Mouse (Mus musculus) stomach, postnatal 0 days (tissue): ENCODE measurements around the gene Coro6. TPM values are rescaled to one million over a fixed set of nuclear protein-coding genes. Genes with fewer than 3 reads are reported as not detected.
A peak's percentile ranks its signal among the peaks of the same experiment; 100 is the strongest.

Source experiments
- ATAC-seq: fragments of 200-750 bp; cut with Nextera tagmentation; 2 replicates; pipeline ENCODE4 v1.8.0; 2017; ENCODE audit not compliant: low FRiP score, low TSS enrichment
- DNase-seq: peaks from one replicate; pipeline ENCODE4 v3.0.0-alpha.2; 2016; ENCODE audit warnings: low spot score
- H3K27ac ChIP-seq: fragments of 300-500 bp; sonication (generic); replicated peaks from 2 replicates; pipeline ENCODE4 v1.5.1; 2014; ENCODE audit warnings: mild to moderate bottlenecking, control low read depth
- H3K27me3 ChIP-seq: fragments of 300-500 bp; sonication (generic); 2 replicates; pipeline ENCODE4 v1.6.1; 2014; ENCODE audit warnings: low read length; ENCODE audit not compliant: control insufficient read depth, insufficient read depth
- H3K36me3 ChIP-seq: fragments of 300-500 bp; sonication (generic); 2 replicates; pipeline ENCODE4 v1.6.1; 2014; ENCODE audit warnings: low read length, mixed read lengths; ENCODE audit not compliant: control insufficient read depth, insufficient read depth
- H3K4me1 ChIP-seq: fragments of 300-500 bp; sonication (generic); replicated peaks from 2 replicates; pipeline ENCODE4 v1.6.1; 2014; ENCODE audit warnings: antibody characterized with exemption; ENCODE audit not compliant: control insufficient read depth, insufficient read depth
- H3K4me2 ChIP-seq: fragments of 300-500 bp; sonication (generic); replicated peaks from 2 replicates; pipeline ENCODE4 v1.6.1; 2014; ENCODE audit warnings: low read depth, mild to moderate bottlenecking, control low read depth, moderate library complexity
- H3K4me3 ChIP-seq: fragments of 300-500 bp; sonication (generic); 2 replicates; pipeline ENCODE4 v1.5.1; 2014; ENCODE audit warnings: low read depth, low read length, control low read depth
- H3K9ac ChIP-seq: fragments of 300-500 bp; sonication (generic); 2 replicates; pipeline ENCODE4 v1.6.1; 2014; ENCODE audit warnings: mild to moderate bottlenecking, low read length, control low read depth, mixed read lengths
- H3K9me3 ChIP-seq: fragments of 300-500 bp; sonication (generic); 2 replicates; pipeline ENCODE4 v1.6.1; 2016; ENCODE audit warnings: low read length; ENCODE audit not compliant: control insufficient read depth
- CTCF ChIP-seq: IDR thresholded peaks from 2 replicates; pipeline ENCODE4 v1.5.1; 2016; ENCODE audit warnings: antibody characterized with exemption, low read depth, mild to moderate bottlenecking, moderate library complexity
- EP300 ChIP-seq: optimal IDR thresholded peaks from 2 replicates; pipeline ENCODE3; 2016; ENCODE audit warnings: antibody characterized with exemption
- WGBS: fragments of 180-500 bp; shearing (Covaris S2); extraction: QIAGEN DNeasy Blood & Tissue Kit; methylation state at CpG from one replicate; pipeline ENCODE4 v1.1.7; 2014; 5-methylcytosine and 5-hydroxymethylcytosine counted together
- polyA plus RNA-seq: library from polyadenylated mRNA; unstranded; fragments of >200 nt; fragmentation: Nextera tagmentation; extraction: Ambion mirVana; gene quantifications from 2 replicates; pipeline ENCODE4 v1.2.1, GENCODE M21; 2015

The Coro6 gene
- polyA plus RNA-seq, 1 experiment from 2014 or later, result 0.11 TPM

- no peaks in the 10 kb centered on the region for H3K36me3 ChIP-seq
- H3K9ac ChIP-seq, result peak overlapping the region; percentile 76
- no peaks in the 10 kb centered on the region for H3K9me3 ChIP-seq
- H3K4me1 ChIP-seq, result peaks cover 13% of the 10 kb centered on the region
- DNase-seq, result peak; percentile 39
- no peak for ATAC-seq
- no peak for TF ChIP-seq EP300
- no peak for TF ChIP-seq CTCF
- peak overlapping the region; percentile 97 for H3K4me2 ChIP-seq
- WGBS, result 8% methylated on average over 34 of the region's 55 CpGs
- H3K4me3 ChIP-seq, result peak overlapping the region; percentile 77
- no peaks in the 10 kb centered on the region for H3K27me3 ChIP-seq
- H3K27ac ChIP-seq, result no peak overlapping the region
Observed at GRCm38 (mm10) chr11:77488771-77489581, 26.8 kb downstream of the Coro6 start.

- Histone ChIP-seq H3K9ac (peak within 1 kb of the TSS; percentile 76), H3K4me3 (peak within 1 kb of the TSS; percentile 77), H3K36me3 (no peaks in the 10 kb centered on the region), H3K4me2 (peak within 1 kb of the TSS; percentile 97), H3K27me3 (no peaks in the 10 kb centered on the region), H3K27ac (peak within 1 kb of the TSS; percentile 95), H3K9me3 (no peaks in the 10 kb centered on the region), H3K4me1 (peaks cover 19% of the 10 kb centered on the region)
- WGBS, result under 1% methylated on average over 54 of the region's 87 CpGs
- TF ChIP-seq CTCF, result no peak
- TF ChIP-seq EP300, result no peak
- DNase-seq, result peak; percentile 70
- no peak for ATAC-seq
Observed at GRCm38 (mm10) chr11:77489591-77490235, 27.5 kb downstream of the Coro6 start, which contains the start of gene Ankrd13b. Ankrd13b (minus strand) TSS chr11:77489678.

- H3K36me3 ChIP-seq, result no peaks in the 10 kb centered on the region
- H3K9me3 ChIP-seq, result no peaks in the 10 kb centered on the region
- no peak overlapping the region for H3K4me3 ChIP-seq
- H3K4me2 ChIP-seq, result peak overlapping the region; percentile 91; the same call in 1 of the 2 replicates
- peaks cover 19% of the 10 kb centered on the region for H3K4me1 ChIP-seq
- H3K27ac ChIP-seq, result peak overlapping the region; percentile 95
- 68% methylated on average over 6 of the region's 6 CpGs for WGBS
- 0 out of 2 replicates have a peak overlapping the region, but pooled peaks have one; percentile 9 for H3K9ac ChIP-seq
- DNase-seq, result no peak
- TF ChIP-seq CTCF (no peak), EP300 (no peak)
- ATAC-seq, result no peak
- H3K27me3 ChIP-seq, result no peaks in the 10 kb centered on the region
Observed at GRCm38 (mm10) chr11:77490451-77490850, 28.2 kb downstream of the Coro6 start.

GRCm38 (mm10) chr11:77491123-77491501, 28.9 kb downstream of the Coro6 start:
- Histone ChIP-seq H3K4me3 (peak overlapping the region; percentile 53), H3K27ac (peak overlapping the region; percentile 95), H3K27me3 (no peaks in the 10 kb centered on the region), H3K4me1 (peaks cover 19% of the 10 kb centered on the region), H3K4me2 (peak overlapping the region; percentile 91), H3K9me3 (no peaks in the 10 kb centered on the region), H3K36me3 (no peaks in the 10 kb centered on the region), H3K9ac (no peak overlapping the region)
- peak; percentile 76 for ATAC-seq
- peak; percentile 94 for DNase-seq
- 0% methylated on average over 13 of the region's 13 CpGs for WGBS
- TF ChIP-seq EP300 (peak; percentile 26), CTCF (peak; percentile 99)

DNA sequence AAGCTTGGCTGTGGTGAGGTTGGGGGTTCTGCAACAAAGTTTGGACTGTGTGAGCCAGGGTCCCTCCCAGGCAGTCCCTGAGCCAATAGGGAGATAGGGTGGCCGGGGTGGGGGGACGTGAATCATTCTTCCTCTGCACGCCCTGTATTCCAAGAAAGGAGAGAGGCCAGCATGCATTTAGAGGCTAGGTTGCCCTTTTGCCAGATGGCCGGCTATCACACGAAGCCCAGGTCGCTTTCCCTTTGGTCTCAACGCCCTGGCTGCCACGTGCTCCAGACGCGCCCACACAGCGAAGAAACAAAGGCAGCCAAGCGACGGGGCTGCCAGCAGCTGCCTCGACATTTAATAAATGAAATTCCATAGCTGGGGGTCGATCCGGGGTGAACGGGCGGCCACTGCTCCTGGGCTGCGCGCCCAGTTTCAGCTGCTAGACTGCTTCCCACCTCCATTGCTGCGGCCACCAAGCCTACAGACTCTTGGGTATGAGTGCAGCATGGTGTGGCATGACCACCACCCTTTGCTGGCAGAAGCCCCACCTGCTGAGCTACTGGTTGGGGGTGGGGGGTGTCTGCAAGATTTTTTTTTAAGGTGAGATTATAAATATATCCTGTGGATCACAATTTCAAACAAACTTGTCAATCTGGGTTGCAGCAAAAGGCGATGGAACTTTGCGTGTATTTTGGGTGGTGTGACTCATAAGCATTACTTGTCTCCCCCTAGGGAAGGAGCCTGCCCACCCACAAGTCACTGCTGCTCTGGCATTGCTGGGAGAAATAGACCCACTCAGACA, 29.5 kb downstream of the Coro6 start:
- peaks cover 18% of the 10 kb centered on the region for H3K4me1 ChIP-seq
- H3K36me3 ChIP-seq, result no peaks in the 10 kb centered on the region
- TF ChIP-seq EP300, result peak; percentile 41
- TF ChIP-seq CTCF, result no peak
- H3K4me2 ChIP-seq, result peak overlapping the region; percentile 91
- H3K27me3 ChIP-seq, result no peaks in the 10 kb centered on the region
- peak overlapping the region; percentile 95 for H3K27ac ChIP-seq
- peak overlapping the region; percentile 45 for H3K9ac ChIP-seq
- no peaks in the 10 kb centered on the region for H3K9me3 ChIP-seq
- ATAC-seq, result peak; percentile 66
- H3K4me3 ChIP-seq, result peak overlapping the region; percentile 53
- 1% methylated on average over 22 of the region's 23 CpGs for WGBS
- DNase-seq, result peak; percentile 78
